Mouse (Mus musculus) embryo, embryonic 10.5 days (tissue): ENCODE results near the gene Filip1.
"Not testable (repeated sequence)": the region's sequence is repeated elsewhere in the genome, so short reads cannot be mapped to it uniquely, and the experiment has no call there.

ENCODE experiments used
- DNase-seq: peaks from one replicate; pipeline ENCODE4 v3.0.0-alpha.2; 2015; ENCODE audit warnings: low spot score

The Filip1 gene

GRCm38 (mm10) chr9:80012751-80013150 is at the start of gene Filip1:
Gene Filip1 (minus strand): TSS chr9:80012851.
- peak; percentile 14 for DNase-seq

- DNase-seq, result no peak
These were observed 45.0 kb upstream of the Filip1 start for GRCm38 (mm10) chr9:80057690-80058089.

GRCm38 (mm10) chr9:80052951-80053350 is 40.3 kb upstream of the Filip1 start:
- no peak for DNase-seq

- not testable (repeated sequence) for DNase-seq
These were observed 36.6 kb upstream of the Filip1 start for GRCm38 (mm10) chr9:80049271-80049670.

- not testable (repeated sequence) for DNase-seq
These were observed 31.6 kb upstream of the Filip1 start for GRCm38 (mm10) chr9:80044301-80044700.

GRCm38 (mm10) chr9:80039296-80039815 is 26.7 kb upstream of the Filip1 start:
- DNase-seq, result peak; percentile 69

- DNase-seq, result no peak
These were observed 25.3 kb upstream of the Filip1 start for GRCm38 (mm10) chr9:80037997-80038383.

GRCm38 (mm10) chr9:80037262-80037996 is 24.8 kb upstream of the Filip1 start:
- no peak for DNase-seq

- DNase-seq, result no peak
These were observed 13.9 kb upstream of the Filip1 start for GRCm38 (mm10) chr9:80026581-80027021.

- peak; percentile 92 for DNase-seq
These were observed 13.4 kb upstream of the Filip1 start for GRCm38 (mm10) chr9:80026017-80026416.

- DNase-seq, result not testable (repeated sequence)
These were observed 12.7 kb upstream of the Filip1 start for GRCm38 (mm10) chr9:80025347-80025746.

GRCm38 (mm10) chr9:80022821-80023220 is 10.2 kb upstream of the Filip1 start:
- DNase-seq, result no peak

GRCm38 (mm10) chr9:80021648-80022047 is 9.0 kb upstream of the Filip1 start:
- no peak for DNase-seq

GRCm38 (mm10) chr9:80020429-80020828 is 7.8 kb upstream of the Filip1 start:
- no peak for DNase-seq

GRCm38 (mm10) chr9:80012016-80012415 is 635 bp downstream of the Filip1 start:
- no peak for DNase-seq

- DNase-seq, result peak; percentile 89
These were observed 10.1 kb downstream of the Filip1 start for GRCm38 (mm10) chr9:80002394-80003188.

GRCm38 (mm10) chr9:79997282-79997681 is 15.4 kb downstream of the Filip1 start:
- no peak for DNase-seq

- no peak for DNase-seq
These were observed 18.4 kb downstream of the Filip1 start for GRCm38 (mm10) chr9:79994296-79994695.

- no peak for DNase-seq
These were observed 19.6 kb downstream of the Filip1 start for GRCm38 (mm10) chr9:79993066-79993465.

- no peak for DNase-seq
These were observed 22.1 kb downstream of the Filip1 start for GRCm38 (mm10) chr9:79990456-79991017.

- DNase-seq, result no peak
These were observed 22.9 kb downstream of the Filip1 start for GRCm38 (mm10) chr9:79989703-79990102.

GRCm38 (mm10) chr9:79989061-79989460 is 23.6 kb downstream of the Filip1 start:
- no peak for DNase-seq

GRCm38 (mm10) chr9:79983244-79983643 is 29.4 kb downstream of the Filip1 start:
- DNase-seq, result no peak
